Comparison of ENCODE assay signal across 8 mouse cellular contexts in genomic region chr9:54559771-54560471, GRCm38 (mm10). TPM values are rescaled to one million over a fixed set of nuclear protein-coding genes. Genes with fewer than 3 reads are reported as not detected.
DNase-seq lines count a peak whose midpoint lies in the region; ATAC-seq and TF ChIP-seq lines count a peak whose summit lies in the region.

Gene Cib2 (minus strand): TSS chr9:54560218.

- peak within 1 kb of the TSS; percentile 93 for H3K4me2 ChIP-seq in lung, embryonic 15.5 days

- peak; percentile 82 for DNase-seq in MEL (ENCODE audit: low read depth, low spot score)
- DNase-seq in cerebellum, adult 2 months, result peak; percentile 83 to 87
- DNase-seq in forelimb bud, embryonic 11.5 days (ENCODE audit: low read depth, low spot score), result peak; percentile 68
- DNase-seq in heart, postnatal 4 days, result peak; percentile 83
- peak; percentile 60 for DNase-seq in layer of hippocampus, adult 9-10 months (ENCODE audit: low spot score)
- DNase-seq in ovary, adult 18-20 months (ENCODE audit: low spot score), result peak; percentile 85
- peak; percentile 68 for DNase-seq in thymus, postnatal 0 days (ENCODE audit: low spot score)

- H3K79me2 ChIP-seq in MEL (ENCODE audit: control insufficient read depth, insufficient read depth, low read length, poor library complexity), result no peaks in the 10 kb centered on the region

- peak within 1 kb of the TSS; percentile 66 for H3K9ac ChIP-seq in MEL (ENCODE audit: control insufficient read depth, low read depth, low read length, poor library complexity, severe bottlenecking)
- H3K9ac ChIP-seq in lung, embryonic 15.5 days, result peak within 1 kb of the TSS; percentile 53

- no peaks in the 10 kb centered on the region for H3K27me3 ChIP-seq in MEL (ENCODE audit: control insufficient read depth in 1 of 2, insufficient read depth in 2 of 2, low read length in 2 of 2)
- H3K27me3 ChIP-seq in cerebellum, adult 2 months (ENCODE audit: control insufficient read depth, insufficient read depth, low read length), result no peaks in the 10 kb centered on the region
- H3K27me3 ChIP-seq in lung, embryonic 15.5 days, result 0 out of 2 replicates have a peak, but pooled peaks cover 5% of the 10 kb centered on the region

- H3K27ac ChIP-seq in MEL (ENCODE audit: control insufficient read depth, low read depth, low read length), result no peak within 1 kb of the TSS
- H3K27ac ChIP-seq in cerebellum, adult 2 months (ENCODE audit: insufficient read depth, low read length), result no peak within 1 kb of the TSS
- no peak within 1 kb of the TSS for H3K27ac ChIP-seq in lung, embryonic 15.5 days

- ATAC-seq in lung, embryonic 15.5 days (ENCODE audit: borderline replicate concordance, extremely low read depth, low FRiP score, low TSS enrichment), result peak; percentile 97

- peaks cover 8 to 10% of the 10 kb centered on the region in 2 experiments for H3K4me1 ChIP-seq in MEL (ENCODE audit: control insufficient read depth in 1 of 2, insufficient read depth in 2 of 2, low read length in 2 of 2)
- no peaks in the 10 kb centered on the region for H3K4me1 ChIP-seq in cerebellum, adult 2 months (ENCODE audit: control insufficient read depth, insufficient read depth, low read length)
- peaks cover 6% of the 10 kb centered on the region; the same call in 1 of the 2 replicates for H3K4me1 ChIP-seq in lung, embryonic 15.5 days

- TF ChIP-seq POLR2A in MEL (IDR thresholded peaks at IDR 0.05; ENCODE audit: control insufficient read depth in 1 of 2, insufficient read depth in 1 of 2, low read depth in 1 of 2, low read length in 2 of 2, poor library complexity in 1 of 2), result peak in 1 of 2 experiments; percentile 59; a peak in 1 of 4 replicates
- peak; percentile 41; the same call in 1 of the 2 replicates for TF ChIP-seq POLR2A in cerebellum, adult 2 months (IDR thresholded peaks at IDR 0.05; ENCODE audit: borderline replicate concordance, insufficient read depth, low read length)

- TF ChIP-seq EP300 in MEL (IDR thresholded peaks at IDR 0.05; ENCODE audit: low read depth in 1 of 2, low read length in 2 of 2), result no peak

- peak in 2 of 3 experiments; percentile 27 to 32; a peak in 4 of 6 replicates for TF ChIP-seq CTCF in MEL (IDR thresholded peaks at IDR 0.05 in 2 of 3, conservative IDR thresholded peaks at IDR 0.05 in 1 of 3; ENCODE audit: control insufficient read depth in 1 of 3, insufficient read depth in 1 of 3, low read depth in 2 of 3, low read length in 3 of 3, poor library complexity in 1 of 3, severe bottlenecking in 1 of 3)
- TF ChIP-seq CTCF in cerebellum, adult 2 months (IDR thresholded peaks at IDR 0.05; ENCODE audit: borderline replicate concordance, insufficient read depth, low read depth, low read length), result no peak; the same call in 1 of the 2 replicates

- no peaks in the 10 kb centered on the region for H3K9me3 ChIP-seq in MEL (replicated peaks; ENCODE audit: insufficient read depth, low read length)
- H3K9me3 ChIP-seq in lung, embryonic 15.5 days, result no peaks in the 10 kb centered on the region

- peak within 1 kb of the TSS; percentile 59 to 93 for H3K4me3 ChIP-seq in MEL (ENCODE audit: control insufficient read depth in 1 of 2, insufficient read depth in 1 of 2, low read depth in 2 of 2, low read length in 2 of 2)
- H3K4me3 ChIP-seq in cerebellum, adult 2 months (replicated peaks; ENCODE audit: insufficient read depth, low read depth, low read length), result peak within 1 kb of the TSS; percentile 52
- peak within 1 kb of the TSS; percentile 61 for H3K4me3 ChIP-seq in lung, embryonic 15.5 days

- peaks cover 0 to 4% of the 10 kb centered on the region in 2 experiments; a peak in 2 of 4 replicates for H3K36me3 ChIP-seq in MEL (ENCODE audit: control insufficient read depth in 1 of 2, insufficient read depth in 2 of 2, low read length in 2 of 2)
- no peaks in the 10 kb centered on the region for H3K36me3 ChIP-seq in lung, embryonic 15.5 days

- peak; percentile 23 for TF ChIP-seq RAD21 in MEL (IDR thresholded peaks at IDR 0.05; ENCODE audit: low read depth, low read length)

- WGBS in cerebellum, adult 2 months, result 2% methylated on average over 52 of the region's 54 CpGs
- 1% methylated on average over 37 of the region's 54 CpGs for WGBS in lung, embryonic 15.5 days

TF ChIP-seq in MEL, 35 proteins besides CTCF, POLR2A, EP300 and RAD21:
- TF ChIP-seq MAFK (IDR thresholded peaks at IDR 0.05; ENCODE audit: borderline replicate concordance, low read depth, low read length) (no peak), RCOR1 (IDR thresholded peaks at IDR 0.05; ENCODE audit: low read depth, low read length) (no peak), GABPA (IDR thresholded peaks at IDR 0.05; ENCODE audit: low read depth, low read length) (no peak), POLR2AphosphoS2 (IDR thresholded peaks at IDR 0.05; ENCODE audit: low read length) (no peak), KAT2A (conservative IDR thresholded peaks at IDR 0.05; ENCODE audit: low read depth, low read length) (no peak), MYB (IDR thresholded peaks at IDR 0.05; ENCODE audit: low read depth, low read length) (no peak), ZKSCAN1 (IDR thresholded peaks at IDR 0.05; ENCODE audit: low read depth, low read length) (no peak), USF1 (IDR thresholded peaks at IDR 0.05; ENCODE audit: low read depth, low read length) (no peak), MYC (IDR thresholded peaks at IDR 0.05; ENCODE audit: low read depth, low read length) (no peak), SMC3 (IDR thresholded peaks at IDR 0.05; ENCODE audit: low read depth, low read length) (no peak), JUND (IDR thresholded peaks at IDR 0.05; ENCODE audit: low read depth, low read length) (no peak), BHLHE40 (IDR thresholded peaks at IDR 0.05; ENCODE audit: borderline replicate concordance, low read depth, low read length) (no peak), CHD1 (IDR thresholded peaks at IDR 0.05; ENCODE audit: low read depth, low read length) (no peak), SIN3A (IDR thresholded peaks at IDR 0.05; ENCODE audit: low read length) (peak; percentile 32; the same call in 1 of the 2 replicates), TAL1 (IDR thresholded peaks at IDR 0.05; ENCODE audit: low read length) (no peak), TBP (IDR thresholded peaks at IDR 0.05; ENCODE audit: low read depth, low read length) (no peak), E2F4 (IDR thresholded peaks at IDR 0.05; ENCODE audit: borderline replicate concordance, low read depth, low read length) (no peak), ELF1 (IDR thresholded peaks at IDR 0.05; ENCODE audit: low read depth, low read length) (no peak), HCFC1 (IDR thresholded peaks at IDR 0.05; ENCODE audit: low read depth, low read length) (peak; percentile 26; the same call in 1 of the 2 replicates), USF2 (IDR thresholded peaks at IDR 0.05; ENCODE audit: borderline replicate concordance in 1 of 2, insufficient read depth in 1 of 2, low read depth in 1 of 2, low read length in 2 of 2) (no peak), ZMIZ1 (IDR thresholded peaks at IDR 0.05; ENCODE audit: low read depth, low read length) (0 out of 2 replicates have a peak, but pooled peaks have one; percentile 36), CHD2 (IDR thresholded peaks at IDR 0.05; ENCODE audit: low read length) (no peak), ETS1 (IDR thresholded peaks at IDR 0.05; ENCODE audit: low read depth, low read length) (no peak), ZNF384 (IDR thresholded peaks at IDR 0.05; ENCODE audit: low read depth, low read length) (no peak), NELFE (IDR thresholded peaks at IDR 0.05; ENCODE audit: low read depth, low read length) (peak; percentile 39; the same call in 1 of the 2 replicates), POLR2AphosphoS5 (IDR thresholded peaks at IDR 0.05; ENCODE audit: borderline replicate concordance, low read depth, low read length) (0 out of 2 replicates have a peak, but pooled peaks have one; percentile 35), GATA1 (IDR thresholded peaks at IDR 0.05; ENCODE audit: low read depth, low read length) (no peak), MEF2A (IDR thresholded peaks at IDR 0.05; ENCODE audit: extremely low read depth, insufficient replicate concordance, low read depth, low read length, poor library complexity, severe bottlenecking) (no peak), UBTF (IDR thresholded peaks at IDR 0.05; ENCODE audit: borderline replicate concordance, insufficient read depth, low read depth, low read length) (no peak), MAZ (IDR thresholded peaks at IDR 0.05; ENCODE audit: low read depth, low read length) (peak; percentile 30; the same call in 1 of the 2 replicates), MXI1 (IDR thresholded peaks at IDR 0.05; ENCODE audit: low read depth, low read length) (no peak)

RNA-seq across cellular contexts. Expression of gene Cib2, which starts in this region (rescaled TPM):
- total RNA-seq in MEL (2012; rRNA removed), result 5.0 and 7.3 TPM in 2 replicates
- polyA plus RNA-seq in MEL (2012; ENCODE audit: insufficient read depth in 1 of 2, insufficient read length in 2 of 2, low read depth in 1 of 2, low replicate concordance in 2 of 2, missing spikeins in 1 of 2), result 1 to 10 TPM in 1 of 2 experiments, not detected in 1; 9.0 TPM
- 31.7 and 40.2 TPM in 2 replicates for polyA plus RNA-seq in cerebellum, adult 2 months (2012; rRNA removed)
- 1 to 10 TPM; 1.5 to 2.1 TPM for total RNA-seq in heart, postnatal 4 days (2021)
- polyA plus RNA-seq in lung, embryonic 15.5 days (2015; fragmentation: Nextera tagmentation; extraction: Ambion mirVana), result 11.6 and 13.3 TPM in 2 replicates
- polyA plus RNA-seq in thymus, postnatal 0 days (2015; fragmentation: Nextera tagmentation; extraction: Ambion mirVana), result 1.5 and 1.8 TPM in 2 replicates
